Mouse (Mus musculus) monocyte, adult 2 months (primary cell): ENCODE results near the gene Nav1.

Experiments used
- DNase-seq, 2 experiments: peaks; one replicate each; pipeline ENCODE4 v3.0.0; 2022; ENCODE audit warnings: low spot score in 2 of 2, low read depth in 1 of 2

Nav1 gene

DNA sequence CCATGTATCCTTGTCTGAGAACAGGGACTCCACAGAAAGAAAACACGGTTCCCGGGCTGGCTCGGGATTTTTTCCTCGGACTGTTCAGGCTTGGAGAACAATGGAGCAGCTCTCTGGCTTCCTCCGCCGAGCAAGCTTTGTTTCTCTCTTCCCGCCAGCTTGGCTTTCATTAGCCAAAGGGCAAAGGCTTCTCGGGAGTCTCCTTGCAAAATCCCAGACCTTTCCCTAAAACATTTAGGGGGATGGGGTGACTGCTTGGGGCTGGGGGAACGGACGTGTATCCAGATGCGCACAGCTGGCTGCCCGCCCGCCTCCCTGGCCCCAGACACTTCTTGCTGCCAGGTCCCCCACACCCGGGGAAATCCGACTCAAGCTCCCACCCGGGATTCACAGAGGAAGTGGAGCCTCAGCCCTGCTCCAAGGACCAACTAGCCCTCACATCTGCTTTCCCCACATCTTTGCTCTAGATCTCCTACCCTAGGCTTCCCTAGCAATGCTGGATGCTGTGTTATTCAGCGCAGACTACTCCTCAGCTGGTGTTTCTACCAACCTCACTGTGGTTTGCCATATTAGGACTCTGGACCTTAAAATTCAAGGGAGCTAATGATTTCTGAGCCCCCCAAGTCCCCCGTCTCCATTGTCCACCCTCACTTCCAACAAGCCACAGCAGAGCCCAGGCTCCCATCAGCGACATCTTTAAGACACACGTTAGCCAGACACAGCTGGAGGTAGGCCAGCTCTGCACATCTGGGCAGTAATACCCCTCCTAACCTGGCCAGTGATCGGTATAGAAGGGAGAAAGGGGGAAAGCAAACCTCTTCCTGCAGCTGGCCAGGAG, 23.2 kb downstream of the Nav1 start:
- DNase-seq: no peak

DNA sequence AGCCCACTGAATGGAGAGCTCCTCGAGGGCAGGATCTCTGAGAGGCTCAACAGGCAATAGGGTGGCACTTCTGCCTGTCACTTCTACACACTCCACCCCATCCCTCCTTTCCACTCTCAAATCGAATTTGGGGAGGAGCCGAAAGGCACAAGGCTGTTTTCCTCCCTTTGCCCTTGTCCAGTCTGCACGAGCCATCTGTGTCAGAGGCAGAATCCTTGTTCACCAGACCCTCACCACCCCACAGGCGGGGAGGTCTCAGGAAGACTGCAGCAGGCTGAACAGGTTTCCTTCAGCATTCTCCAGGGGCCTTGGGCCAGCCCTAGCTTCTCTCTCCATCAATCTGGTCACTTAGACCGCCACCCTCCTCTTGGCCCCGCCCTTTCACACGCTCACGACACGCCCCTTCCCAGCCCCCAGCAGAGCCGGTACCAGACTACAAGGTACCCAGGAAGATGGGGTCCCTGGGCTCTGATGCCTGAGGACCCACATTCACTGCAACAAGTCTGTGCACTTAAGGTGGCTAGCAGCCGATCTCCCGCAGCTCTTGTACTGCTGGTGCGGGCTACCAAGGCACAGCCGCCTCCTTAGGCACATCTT, 23.9 kb downstream of the Nav1 start:
- DNase-seq: no peak

- DNase-seq: no peak
Measured at GRCm38 (mm10) chr1:135581001-135581400, 26.1 kb downstream of the Nav1 start.

- no peak for DNase-seq
Measured at GRCm38 (mm10) chr1:135579111-135579510, 28.0 kb downstream of the Nav1 start.

DNA sequence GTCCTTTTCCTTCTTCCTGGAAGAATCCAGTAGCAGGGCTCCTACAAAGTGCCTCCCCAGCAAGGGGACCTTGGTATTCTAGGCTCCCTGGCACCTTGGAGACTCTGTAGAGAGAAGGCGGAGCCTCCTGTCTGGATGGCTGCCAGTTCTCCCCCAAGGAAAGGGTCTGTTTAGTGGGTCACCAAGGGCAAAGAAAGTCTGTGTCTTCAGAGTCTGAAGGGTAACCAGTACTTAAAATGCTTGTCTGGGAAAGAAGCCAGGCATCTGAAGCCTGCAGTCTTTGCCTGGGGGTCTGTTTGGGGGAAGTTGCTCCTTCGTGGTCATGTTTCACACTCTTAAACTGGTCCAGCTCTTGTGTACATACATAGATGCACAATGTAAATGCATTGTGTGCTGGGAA, 29.3 kb downstream of the Nav1 start:
- no peak for DNase-seq

DNA sequence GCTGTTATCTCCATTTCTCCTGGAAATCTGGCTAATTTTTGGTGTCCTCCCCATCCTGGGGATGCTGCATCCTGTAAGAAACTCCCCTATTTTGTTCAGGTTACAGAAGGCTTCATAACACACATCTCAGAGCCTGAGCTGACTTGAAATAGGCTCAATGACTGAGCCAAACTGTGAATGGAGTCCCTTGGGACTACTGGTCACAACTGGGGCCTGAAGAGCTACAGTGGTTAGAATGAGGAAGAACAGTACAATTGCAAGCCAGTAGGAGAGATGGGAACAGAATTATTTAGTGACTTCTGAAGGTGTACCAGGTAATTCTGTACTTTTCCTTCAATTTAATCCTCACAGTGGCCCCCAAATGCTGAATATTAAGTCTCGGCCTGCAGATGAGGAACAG, 31.7 kb downstream of the Nav1 start:
- no peak for DNase-seq

DNA sequence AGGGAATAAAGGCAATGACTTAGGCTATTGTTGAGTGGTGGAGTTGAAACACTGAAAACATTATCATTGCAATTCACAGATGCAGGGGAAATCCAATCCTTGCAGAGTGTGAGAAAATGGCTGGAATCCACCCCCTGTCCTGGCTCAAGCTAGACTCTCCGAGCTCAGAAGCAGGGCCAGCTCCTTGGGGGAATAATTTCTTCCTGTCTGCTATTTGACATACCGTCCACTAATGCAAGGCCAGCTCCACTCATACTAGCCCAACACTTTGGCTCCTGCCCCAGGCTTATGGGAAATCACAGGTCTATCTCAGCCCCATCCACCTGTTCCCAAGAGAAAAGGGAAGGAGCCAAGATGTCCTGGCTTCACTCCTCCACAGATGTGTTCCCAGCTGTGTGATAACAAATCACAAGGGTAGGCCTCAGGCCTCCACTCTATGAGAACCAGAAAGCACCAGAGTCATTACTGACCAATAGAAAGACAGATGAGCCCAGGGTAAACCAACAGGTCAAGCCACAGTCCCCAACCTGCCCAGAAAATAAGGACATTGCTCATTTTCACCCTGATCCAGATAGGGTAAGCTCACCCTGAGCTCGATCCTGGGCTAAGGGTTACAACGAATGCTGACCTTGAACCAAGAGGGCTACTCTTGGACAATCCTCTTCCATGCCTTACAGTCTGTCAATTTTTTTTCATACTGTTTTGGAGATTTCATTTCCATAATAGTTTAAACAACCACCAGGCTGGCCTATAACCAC, 32.5 kb downstream of the Nav1 start:
- DNase-seq: no peak

DNA sequence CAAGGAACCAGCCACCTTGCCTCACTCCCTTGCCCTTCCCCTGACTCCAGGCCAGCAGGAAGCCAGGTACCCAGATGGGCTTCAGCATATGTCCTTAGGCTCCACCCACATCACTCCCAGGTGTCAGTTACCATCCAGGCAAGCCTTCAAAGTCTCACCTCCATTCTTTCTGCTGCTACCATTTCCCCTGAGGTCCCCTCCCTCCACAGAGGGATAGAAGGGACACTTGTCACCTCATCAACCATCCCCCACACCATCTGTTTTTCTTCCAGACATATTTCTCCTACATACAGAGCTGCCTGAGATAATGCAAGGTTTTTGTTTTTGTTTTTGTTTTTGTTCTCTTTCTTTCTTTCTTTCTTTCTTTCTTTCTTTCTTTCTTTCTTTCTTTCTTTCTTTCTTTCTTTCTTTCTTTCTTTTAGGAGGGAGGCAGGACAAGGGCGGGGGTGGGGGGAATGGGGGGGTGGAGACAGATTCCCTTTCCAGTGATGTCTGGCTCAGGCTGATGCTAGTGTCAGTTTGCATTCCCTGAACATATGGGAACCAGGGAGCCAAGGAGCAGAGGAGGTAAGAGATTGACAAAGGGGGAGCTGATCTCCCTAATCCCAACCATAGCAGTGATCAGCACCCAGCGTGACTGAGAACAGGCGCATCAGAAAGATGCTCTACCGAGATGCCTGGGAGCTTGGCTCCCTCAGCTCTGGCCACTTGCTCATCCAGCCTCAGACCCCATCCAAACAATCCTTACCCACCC, 34.8 kb downstream of the Nav1 start:
- DNase-seq: no peak

GRCm38 (mm10) chr1:135568087-135568486, 39.0 kb downstream of the Nav1 start:
- DNase-seq: no peak

DNA sequence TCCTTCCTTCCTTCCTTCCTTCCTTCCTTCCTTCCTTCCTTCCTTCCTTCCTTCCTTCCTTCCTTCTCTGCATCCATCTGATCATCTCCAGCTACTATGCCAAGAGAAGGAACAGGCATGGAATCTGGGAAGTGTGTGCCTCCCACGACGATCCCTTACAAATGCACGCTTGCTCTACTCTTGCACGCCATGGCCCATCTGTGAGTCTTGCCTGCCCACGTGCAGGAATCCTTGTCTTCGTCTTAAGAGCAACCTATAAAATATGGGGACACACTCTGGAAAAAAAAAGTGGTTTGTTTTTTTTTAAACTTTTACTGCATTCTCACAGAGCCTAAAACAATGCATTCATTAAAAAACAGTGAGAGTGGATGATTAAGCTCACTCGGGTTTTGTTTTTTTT, 40.5 kb downstream of the Nav1 start:
- DNase-seq: no peak

DNA sequence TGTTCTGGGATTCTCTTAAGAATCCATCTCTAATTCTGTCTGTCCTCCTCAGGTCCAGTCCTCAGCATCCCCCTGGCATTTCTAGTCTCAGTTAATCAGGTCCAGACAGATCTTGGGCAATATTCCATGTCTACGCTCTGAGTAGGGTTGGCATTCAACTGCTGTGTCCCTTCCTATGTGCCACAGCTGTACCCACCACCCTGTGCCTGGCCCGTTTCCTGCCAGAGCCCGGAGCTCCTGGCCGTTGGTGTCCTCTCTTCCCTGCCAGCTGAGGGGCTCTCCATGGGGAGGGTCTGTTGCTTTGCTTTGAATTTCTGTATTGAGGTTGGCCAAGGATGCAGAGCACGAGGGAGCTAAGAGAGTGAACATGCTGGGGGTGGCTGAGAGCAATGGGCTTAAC, 41.3 kb downstream of the Nav1 start:
- no peak for DNase-seq

DNA sequence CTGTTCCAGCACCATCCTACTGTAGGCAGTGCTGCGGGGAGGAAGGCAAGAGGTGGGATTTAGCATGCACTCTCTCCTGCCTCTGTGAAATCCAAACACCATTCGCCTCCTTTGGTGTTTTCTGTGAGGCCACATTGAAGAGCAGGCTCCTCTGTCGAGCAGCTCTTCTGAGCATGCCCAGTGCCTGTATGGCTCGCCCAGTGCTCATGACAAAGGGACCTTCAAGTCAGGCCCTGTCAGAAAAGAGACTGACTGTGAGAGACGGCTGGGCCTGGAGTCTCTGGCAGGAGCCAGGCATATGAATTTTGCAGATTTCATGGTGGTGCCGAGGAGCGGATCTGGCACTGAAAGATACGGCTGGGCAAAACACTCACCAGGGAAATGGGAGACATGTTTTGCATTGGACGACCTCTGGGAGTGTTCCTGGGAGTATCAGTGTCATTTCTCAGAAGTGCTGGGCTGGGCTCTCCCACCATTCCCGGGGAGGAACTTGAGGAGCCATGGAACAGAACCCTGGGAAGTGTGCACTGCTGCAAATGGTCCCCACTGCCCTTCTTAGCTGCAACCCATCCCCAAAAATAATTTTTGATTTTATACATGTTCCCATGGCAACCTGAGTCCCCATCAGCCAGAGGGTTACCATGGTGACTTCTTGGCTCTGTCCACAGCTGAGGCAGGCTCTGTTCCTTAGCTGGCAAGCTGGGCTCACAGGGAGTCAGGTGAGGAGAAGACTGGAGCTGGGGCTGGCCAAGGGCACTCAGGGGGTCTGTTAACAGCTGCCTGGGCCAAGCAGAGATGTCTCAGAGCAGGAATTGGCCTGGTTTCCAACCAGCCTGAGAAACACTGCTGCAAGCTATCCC, 42.2 kb downstream of the Nav1 start:
- DNase-seq: no peak

DNA sequence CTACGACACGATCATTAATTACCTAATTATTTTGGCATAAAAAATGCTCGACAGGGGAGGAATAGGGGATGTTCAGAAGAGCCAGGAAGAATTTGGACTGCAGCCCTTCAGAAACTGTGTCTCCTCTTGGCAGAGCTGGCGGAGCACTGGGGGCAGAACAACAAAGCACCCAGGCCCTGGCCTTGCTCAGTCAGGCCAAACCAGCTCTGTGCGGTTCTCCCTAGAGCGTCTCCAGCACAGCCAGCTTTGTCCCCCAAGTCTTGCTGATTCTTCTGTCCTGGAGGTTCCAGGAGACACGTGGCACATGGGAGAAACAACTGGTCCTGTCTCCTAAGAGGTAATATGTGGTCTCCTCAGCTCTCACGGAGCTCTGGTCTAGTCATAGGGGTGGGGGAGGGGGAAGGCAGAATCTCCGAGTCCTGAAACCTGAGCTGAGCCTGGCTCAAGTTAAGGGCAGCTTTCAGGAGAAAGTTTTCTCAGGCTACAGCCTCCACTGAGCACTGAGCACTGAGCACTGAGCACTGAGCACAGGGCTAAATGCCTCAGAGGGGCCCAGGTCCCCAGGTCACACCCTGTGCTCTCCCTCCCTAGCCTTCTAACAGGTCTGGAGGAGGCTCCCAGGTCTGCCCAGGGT, 43.2 kb downstream of the Nav1 start:
- no peak for DNase-seq

DNA sequence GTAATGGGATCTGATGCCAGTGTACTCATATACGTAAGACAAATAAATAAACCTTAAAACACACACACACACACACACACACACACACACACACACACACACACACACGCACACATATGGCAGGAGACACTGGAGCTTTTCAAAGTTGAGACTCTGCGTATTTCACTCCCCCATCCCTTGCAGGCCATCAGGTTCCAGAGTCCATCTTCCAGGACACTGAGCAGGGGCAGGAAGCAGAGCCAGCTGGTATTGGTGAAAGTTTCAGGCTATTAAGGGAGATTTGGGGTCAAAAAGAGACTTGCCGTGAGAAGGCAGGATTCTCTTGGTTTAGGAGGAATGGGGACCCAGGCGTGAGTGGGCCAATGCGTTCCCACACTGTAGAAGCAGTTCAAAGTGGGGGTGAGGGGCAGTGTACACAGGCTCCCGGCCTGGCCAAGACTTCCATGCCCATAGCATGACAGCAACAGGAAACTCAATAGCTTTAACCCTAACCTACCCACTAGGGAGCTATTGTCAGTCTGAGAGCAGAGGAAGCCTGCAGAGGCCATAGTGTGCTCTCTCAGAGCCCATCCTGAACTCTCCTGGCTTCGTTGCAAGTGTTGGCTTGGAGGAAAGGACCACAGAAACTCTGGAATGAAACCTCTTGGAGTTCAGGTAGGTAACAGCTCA, 44.0 kb downstream of the Nav1 start:
- DNase-seq: no peak

DNA sequence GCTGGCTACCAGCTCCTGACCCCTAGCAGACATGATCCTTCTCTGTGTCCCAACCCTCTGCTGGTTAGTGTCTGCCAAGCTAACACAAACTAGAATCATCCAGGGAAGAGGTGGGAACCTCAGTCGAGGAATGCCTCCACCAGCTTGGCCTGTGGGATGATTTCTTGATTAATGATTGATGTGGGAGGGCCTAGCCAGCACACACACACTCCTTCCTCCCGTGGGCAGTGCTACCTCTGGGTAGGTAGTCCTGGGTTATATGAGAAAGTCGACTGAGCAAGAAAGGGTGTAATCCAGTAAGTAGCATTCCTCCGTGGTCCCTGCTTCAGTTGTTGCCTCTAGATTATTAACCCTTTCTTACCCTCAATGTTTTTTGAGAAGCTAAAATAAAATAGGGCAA, 45.0 kb downstream of the Nav1 start:
- no peak for DNase-seq

- no peak for DNase-seq
Measured at GRCm38 (mm10) chr1:135561282-135561681, 45.8 kb downstream of the Nav1 start.

GRCm38 (mm10) chr1:135557976-135558375, 49.1 kb downstream of the Nav1 start:
- DNase-seq: no peak

DNA sequence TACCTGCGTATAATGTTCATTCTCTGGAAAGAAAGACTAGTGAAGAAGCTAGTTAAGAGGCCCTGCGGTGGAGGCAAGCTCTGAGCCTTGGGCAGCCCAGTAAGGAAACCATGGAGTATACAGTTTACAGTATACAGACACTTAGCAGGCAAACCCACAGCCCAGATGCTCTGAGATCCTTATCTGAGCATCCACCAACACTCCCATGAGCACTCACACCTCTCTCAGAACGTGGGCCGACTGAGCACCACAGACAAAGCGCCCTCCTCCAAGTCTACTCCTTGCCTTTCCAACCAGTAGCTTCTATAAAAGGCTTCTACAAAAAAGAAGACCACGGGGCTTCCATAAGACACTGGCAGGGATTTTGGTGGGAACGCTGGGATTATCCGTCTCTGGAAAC, 51.2 kb downstream of the Nav1 start:
- no peak for DNase-seq

DNA sequence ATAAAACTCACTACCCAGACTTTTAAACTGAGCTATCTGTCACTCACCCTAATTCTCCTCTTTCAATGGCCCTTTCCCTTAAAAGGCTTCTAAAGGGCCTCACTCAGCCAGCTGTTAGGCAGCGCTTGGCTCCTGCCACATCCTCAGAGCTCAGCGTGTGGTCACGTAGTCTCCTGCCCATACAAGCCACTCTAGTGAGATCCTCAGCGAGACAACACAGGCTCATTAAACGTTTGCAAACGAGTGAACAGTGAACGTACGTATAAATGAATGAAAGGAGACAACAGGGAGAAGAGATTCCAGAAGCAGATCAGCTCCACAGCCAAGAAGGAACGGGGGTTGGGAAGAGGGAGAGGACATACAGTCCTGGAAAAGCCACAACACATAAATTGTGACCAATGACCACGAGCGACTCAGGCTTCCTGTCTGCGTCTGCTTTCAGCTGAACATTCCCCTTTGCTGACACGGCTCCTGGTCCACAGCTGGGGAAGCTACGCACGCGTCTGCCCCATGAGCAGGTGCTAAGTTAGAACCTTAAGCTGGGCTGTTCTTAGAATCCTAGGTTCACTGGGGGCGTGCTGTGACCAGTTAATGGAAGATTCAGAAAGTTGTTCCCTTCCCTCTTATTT, 52.3 kb downstream of the Nav1 start:
- no peak for DNase-seq
